Mouse (Mus musculus) embryo, embryonic 11.5 days (tissue): ENCODE data around the gene OR5BS1P.
"Not testable (repeated sequence)": the region's sequence is repeated elsewhere in the genome, so short reads cannot be mapped to it uniquely, and the experiment has no call there.

Experiments used
- DNase-seq: peaks from one replicate; pipeline ENCODE4 v3.0.0-alpha.2; 2012; ENCODE audit warnings: low read depth, low spot score

OR5BS1P gene

DNA sequence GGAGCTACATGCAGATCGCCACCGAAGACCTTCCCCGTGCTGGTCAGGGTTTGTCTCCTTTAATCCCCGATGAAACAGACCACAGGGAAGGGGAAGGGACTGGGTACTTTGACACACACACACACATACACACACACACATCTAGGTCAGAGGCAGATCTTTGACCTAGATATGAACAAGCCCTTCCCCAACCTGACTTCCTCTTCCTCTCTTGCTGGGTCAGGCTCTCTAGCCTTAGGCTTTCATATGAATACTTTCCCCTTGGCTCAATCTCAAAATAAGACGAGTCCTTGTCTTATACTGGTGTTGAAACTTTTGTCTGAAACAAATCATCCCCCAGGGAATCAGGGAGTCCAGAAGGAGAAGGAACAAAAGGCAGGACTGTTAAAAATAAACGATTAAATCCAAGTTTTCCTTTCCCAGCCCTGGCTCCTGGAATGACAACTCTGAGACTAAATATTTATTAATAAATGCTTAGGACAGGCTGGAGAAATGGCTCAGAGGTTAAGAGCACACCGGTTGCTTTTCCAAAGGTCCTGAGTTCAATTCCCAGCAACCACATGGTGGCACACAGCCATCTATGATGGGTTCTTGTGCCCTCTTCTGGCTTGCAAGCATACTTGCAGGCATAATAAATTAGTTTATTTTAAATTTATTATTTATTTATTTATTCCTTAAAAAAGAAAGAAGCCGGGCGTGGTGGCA, 36.7 kb downstream of the OR5BS1P start:
- no peak for DNase-seq

DNA sequence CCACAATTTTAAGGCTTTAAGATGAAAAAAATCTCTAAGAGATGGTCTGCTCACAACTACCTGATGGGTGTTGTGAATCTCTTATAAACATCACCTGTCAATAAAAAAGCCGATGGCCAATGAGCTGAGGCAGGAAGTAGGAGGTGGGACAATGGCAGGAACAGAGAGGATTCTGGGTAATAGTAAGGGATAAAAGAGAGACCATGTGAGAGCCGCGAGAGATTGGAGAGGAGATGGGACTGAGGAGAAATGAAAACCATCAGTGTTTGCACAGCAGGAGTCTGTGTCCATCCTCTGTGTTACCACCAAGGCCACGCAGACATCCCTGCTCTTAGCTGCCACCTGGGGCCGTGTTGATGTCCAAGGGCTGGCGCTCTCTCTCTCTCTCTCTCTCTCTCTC, 37.6 kb downstream of the OR5BS1P start:
- DNase-seq = no peak

DNA sequence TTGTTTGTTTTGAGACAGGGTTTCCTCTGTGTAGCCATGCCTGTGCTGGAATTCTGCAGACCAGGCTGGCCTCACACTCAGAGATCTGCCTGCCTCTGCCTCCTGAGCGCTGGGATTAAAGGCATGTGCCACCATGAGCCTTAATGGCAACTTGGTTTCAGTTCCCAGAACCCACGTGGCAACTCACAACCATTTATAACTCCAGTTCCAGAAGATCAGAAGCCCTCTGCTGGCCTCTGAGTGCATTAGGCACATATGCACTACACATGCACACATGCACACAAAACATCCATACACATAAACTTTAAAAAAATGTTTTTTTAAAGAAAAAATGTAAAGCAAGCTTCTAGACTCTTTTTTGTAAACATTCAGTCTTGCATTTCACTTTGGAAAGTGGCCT, 39.7 kb downstream of the OR5BS1P start:
- DNase-seq = no peak

- peak; percentile 54 for DNase-seq
These were observed 41.0 kb downstream of the OR5BS1P start for GRCm38 (mm10) chr15:98510438-98511385.

GRCm38 (mm10) chr15:98511386-98511928, 41.8 kb downstream of the OR5BS1P start:
- no peak for DNase-seq

DNA sequence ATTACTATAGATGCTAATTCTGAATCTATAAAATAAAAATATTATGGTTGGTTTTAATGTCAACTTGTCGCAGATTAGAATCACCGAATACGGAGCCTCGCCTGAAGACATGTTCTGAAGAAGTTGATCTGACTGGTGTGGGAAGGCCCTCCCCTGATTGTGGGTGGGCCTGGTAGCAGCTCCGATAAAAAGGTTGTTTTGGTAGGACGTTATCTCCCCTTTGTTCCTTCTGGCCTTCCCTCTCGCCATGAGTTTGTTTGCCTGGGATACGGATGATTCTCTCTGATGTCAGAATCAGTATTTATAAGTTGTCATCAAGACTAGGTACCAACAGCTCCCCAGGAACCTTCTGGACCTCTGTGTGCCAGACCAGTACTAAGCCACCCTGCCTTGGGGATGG, 42.5 kb downstream of the OR5BS1P start:
- DNase-seq = no peak

- DNase-seq = no peak
These were observed 43.2 kb downstream of the OR5BS1P start for GRCm38 (mm10) chr15:98512799-98513321.

GRCm38 (mm10) chr15:98513676-98514075, 44.0 kb downstream of the OR5BS1P start:
- DNase-seq = not testable (repeated sequence)

DNA sequence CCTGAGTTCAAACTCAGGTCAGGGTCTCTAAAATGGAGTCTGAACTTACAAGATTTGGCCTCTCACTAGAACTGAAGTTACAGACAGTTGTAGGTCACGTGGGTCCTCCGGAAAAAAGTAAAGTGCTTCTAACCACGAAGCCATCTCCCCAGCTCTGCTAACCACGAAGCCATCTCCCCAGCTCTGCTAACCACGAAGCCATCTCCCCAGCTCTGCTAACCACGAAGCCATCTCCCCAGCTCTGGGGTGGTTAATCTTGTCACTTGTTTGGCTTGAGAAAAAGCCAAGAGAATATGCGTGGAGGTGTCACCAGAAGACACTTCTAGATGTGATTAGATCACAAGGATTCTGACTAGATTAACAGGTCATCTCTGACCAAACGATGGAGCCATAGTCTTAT, 44.5 kb downstream of the OR5BS1P start:
- DNase-seq = no peak

- DNase-seq = not testable (repeated sequence)
These were observed 45.1 kb downstream of the OR5BS1P start for GRCm38 (mm10) chr15:98514845-98515244.

GRCm38 (mm10) chr15:98517380-98518355, 48.0 kb downstream of the OR5BS1P start:
- no peak for DNase-seq

DNA sequence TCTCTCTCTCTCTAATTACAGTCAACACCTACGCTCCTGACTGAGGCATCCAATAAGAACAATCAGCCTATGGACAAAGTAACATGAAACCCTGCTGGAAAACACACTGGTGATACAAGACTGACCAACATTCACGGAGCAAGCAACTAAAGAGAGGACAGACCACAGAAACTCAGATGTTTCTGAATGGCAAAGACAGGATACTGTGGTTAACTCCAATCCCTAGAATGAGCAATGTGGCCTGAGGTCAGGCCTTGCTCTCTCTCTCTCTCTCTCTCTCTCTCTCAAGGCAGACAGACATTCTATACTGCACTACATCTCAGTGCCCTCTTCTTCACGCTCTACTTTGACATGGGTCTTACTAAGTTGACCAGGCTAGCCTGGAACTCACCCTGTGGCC, 51.5 kb downstream of the OR5BS1P start:
- DNase-seq = no peak

GRCm38 (mm10) chr15:98526057-98526456, 56.4 kb downstream of the OR5BS1P start:
- DNase-seq = no peak

- DNase-seq = no peak
These were observed 57.5 kb downstream of the OR5BS1P start for GRCm38 (mm10) chr15:98527056-98527771.

DNA sequence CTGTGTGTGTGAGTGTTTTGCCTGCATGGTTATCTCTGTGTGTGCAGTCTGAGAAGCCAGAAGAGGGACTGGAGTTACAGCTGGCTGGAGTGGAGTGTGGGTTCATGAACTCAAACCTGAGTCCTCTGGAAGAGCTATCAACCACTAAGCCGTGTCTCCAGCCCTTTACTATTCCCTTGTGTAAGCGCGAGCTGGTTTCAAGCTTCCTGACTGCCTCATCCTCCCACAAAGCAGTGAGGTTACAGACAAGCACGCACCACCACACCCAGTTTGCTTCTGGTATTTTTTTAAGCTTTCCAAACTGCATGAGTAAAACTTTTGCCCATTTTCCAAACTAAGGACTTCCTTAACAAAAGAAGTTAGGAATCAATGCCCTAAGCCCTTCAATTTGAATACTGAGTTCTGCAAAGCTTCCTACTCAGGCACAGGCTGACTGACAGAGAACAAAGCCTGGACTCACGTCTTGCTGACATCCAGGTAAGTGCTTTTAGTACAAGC, 58.4 kb downstream of the OR5BS1P start:
- DNase-seq = no peak
